Mouse (Mus musculus) adrenal gland, postnatal 36 days (tissue): ENCODE data around the gene Stim2. TPM values are rescaled to one million over a fixed set of nuclear protein-coding genes. Genes with fewer than 3 reads are reported as not detected.

Source experiments
- DNase-seq, 2 experiments: peaks; one replicate each; pipeline ENCODE4 v3.0.0; 2021; ENCODE audit warnings: mixed read lengths in 1 of 2
- total RNA-seq, 2 experiments: library from RNA; stranded (reverse); gene quantifications; 2 replicates each; pipeline ENCODE4 v1.2.3; 2021

The Stim2 gene
- total RNA-seq, 2 experiments from 2014 or later = 25.6 to 29.1 TPM

- DNase-seq = no peak
These were observed 3.7 kb upstream of the Stim2 start for GRCm38 (mm10) chr5:53994576-53994975.

- peak; percentile 86 to 92 for DNase-seq
These were observed 3.0 kb upstream of the Stim2 start for GRCm38 (mm10) chr5:53995316-53995715.

- DNase-seq = no peak
These were observed 1.5 kb upstream of the Stim2 start for GRCm38 (mm10) chr5:53996822-53997221.

- DNase-seq = peak; percentile 55 to 76
These were observed 603 bp downstream of the Stim2 start for GRCm38 (mm10) chr5:53998743-53999460.

- DNase-seq = no peak
These were observed 1.1 kb downstream of the Stim2 start for GRCm38 (mm10) chr5:53999461-53999770.

GRCm38 (mm10) chr5:53999831-54000230, 1.5 kb downstream of the Stim2 start:
- no peak for DNase-seq

GRCm38 (mm10) chr5:54001021-54001420, 2.7 kb downstream of the Stim2 start:
- DNase-seq = no peak

- DNase-seq = no peak
These were observed 7.0 kb downstream of the Stim2 start for GRCm38 (mm10) chr5:54005111-54005864.

GRCm38 (mm10) chr5:54005865-54006225, 7.5 kb downstream of the Stim2 start:
- DNase-seq = no peak

GRCm38 (mm10) chr5:54006845-54007244, 8.5 kb downstream of the Stim2 start:
- DNase-seq = no peak

- DNase-seq = no peak
These were observed 9.3 kb downstream of the Stim2 start for GRCm38 (mm10) chr5:54007617-54008016.

GRCm38 (mm10) chr5:54013271-54013670, 15.0 kb downstream of the Stim2 start:
- no peak for DNase-seq

- DNase-seq = no peak
These were observed 18.8 kb downstream of the Stim2 start for GRCm38 (mm10) chr5:54017143-54017542.

GRCm38 (mm10) chr5:54018856-54019255, 20.6 kb downstream of the Stim2 start:
- no peak for DNase-seq

GRCm38 (mm10) chr5:54019546-54019945, 21.2 kb downstream of the Stim2 start:
- no peak for DNase-seq

GRCm38 (mm10) chr5:54024610-54025009, 26.3 kb downstream of the Stim2 start:
- DNase-seq = no peak

GRCm38 (mm10) chr5:54025630-54026029, 27.3 kb downstream of the Stim2 start:
- DNase-seq = no peak

- DNase-seq = no peak
These were observed 34.9 kb downstream of the Stim2 start for GRCm38 (mm10) chr5:54033217-54033616.

- no peak for DNase-seq
These were observed 36.4 kb downstream of the Stim2 start for GRCm38 (mm10) chr5:54034680-54035079.

GRCm38 (mm10) chr5:54038615-54039014, 40.3 kb downstream of the Stim2 start:
- DNase-seq = no peak

- no peak for DNase-seq
These were observed 42.2 kb downstream of the Stim2 start for GRCm38 (mm10) chr5:54040527-54040926.

- DNase-seq = no peak
These were observed 43.7 kb downstream of the Stim2 start for GRCm38 (mm10) chr5:54042013-54042412.

- DNase-seq = peak in 1 of 2 experiments; percentile 3
These were observed 47.2 kb downstream of the Stim2 start for GRCm38 (mm10) chr5:54045523-54045922.

GRCm38 (mm10) chr5:54046432-54046831, 48.1 kb downstream of the Stim2 start:
- DNase-seq = no peak
